Mouse (Mus musculus) right cerebral cortex, postnatal 25 days (tissue): ENCODE measurements around the gene Dvl1.

Experiments
- DNase-seq: peaks from one replicate; pipeline ENCODE4 v3.0.0; 2022

Dvl1 gene

GRCm38 (mm10) chr4:155886330-155886729 is 39.1 kb downstream of the Dvl1 start:
- DNase-seq: no peak

DNA sequence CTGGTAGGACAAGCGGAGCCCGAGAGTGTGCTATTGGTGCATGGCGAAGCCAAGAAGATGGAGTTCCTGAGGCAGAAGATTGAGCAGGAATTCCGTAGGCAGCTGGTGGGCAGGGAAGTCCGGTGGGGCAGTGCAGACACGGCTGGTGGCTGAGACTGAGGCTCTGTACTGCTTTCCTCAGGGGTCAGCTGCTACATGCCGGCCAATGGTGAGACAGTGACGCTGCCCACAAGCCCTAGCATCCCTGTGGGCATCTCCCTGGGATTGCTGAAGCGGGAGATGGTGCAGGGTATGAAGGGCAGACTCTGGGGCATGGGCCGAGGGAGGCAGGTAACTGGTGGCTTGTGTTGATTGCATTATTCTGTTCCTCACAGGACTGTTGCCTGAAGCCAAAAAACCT is 40.5 kb downstream of the Dvl1 start:
- DNase-seq: no peak

DNA sequence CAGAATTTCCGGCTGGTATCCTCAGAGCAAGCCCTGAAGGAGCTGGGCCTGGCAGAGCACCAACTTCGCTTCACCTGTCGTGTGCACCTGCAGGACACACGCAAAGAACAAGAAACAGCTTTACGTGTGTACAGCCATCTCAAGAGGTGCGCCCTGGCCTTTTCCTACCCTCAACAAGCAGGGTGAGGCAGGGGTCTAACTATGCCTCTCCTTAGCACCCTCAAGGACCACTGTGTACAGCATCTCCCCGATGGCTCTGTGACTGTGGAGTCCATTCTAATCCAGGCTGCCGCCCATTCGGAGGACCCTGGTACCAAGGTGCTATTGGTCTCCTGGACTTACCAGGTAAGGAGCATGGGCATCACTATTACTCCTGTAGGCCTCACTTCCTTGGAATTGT is 41.0 kb downstream of the Dvl1 start:
- DNase-seq: no peak

DNA sequence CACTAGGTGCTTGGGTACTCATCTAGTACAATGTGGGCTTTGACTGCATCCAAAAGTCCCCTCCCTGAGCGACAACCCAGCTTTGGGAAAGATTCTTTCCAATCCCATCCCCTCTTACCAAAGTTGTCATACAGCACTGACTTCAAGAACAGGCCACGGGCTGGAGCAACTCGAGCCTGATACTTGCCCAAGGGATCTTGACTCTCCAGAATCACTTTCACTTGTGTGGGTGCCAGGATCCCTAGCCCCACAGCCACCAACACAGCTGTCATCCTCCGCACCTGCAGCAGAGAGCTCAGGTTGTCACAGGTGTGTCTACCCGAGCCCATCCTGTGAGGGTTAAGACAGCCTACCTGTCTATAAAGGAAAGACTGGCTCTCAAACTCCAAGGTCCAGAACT is 42.1 kb downstream of the Dvl1 start:
- DNase-seq: no peak

DNA sequence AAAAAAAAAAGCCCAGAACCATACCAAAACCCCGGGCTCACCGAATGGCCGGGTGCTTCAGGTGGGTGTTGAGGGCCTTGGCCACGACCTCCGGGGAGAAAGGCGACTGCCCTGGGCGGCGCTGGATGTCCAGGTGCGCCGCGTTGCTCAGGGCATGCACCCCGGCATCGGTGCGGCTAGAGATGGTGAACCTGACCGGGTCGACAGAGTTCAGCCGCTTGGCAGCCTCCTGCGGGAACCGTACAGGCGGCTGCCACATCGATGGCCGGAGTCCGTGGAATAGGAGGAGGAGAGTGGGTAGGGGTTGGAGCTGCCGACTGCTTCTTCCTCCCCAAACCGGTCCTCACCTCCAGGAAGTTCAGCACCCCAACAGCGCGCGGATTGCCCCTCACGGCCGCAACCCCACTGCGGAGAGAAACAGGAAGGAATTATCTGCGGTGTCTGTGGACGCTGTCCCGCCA is 43.8 kb downstream of the Dvl1 start:
- DNase-seq: no peak

DNA sequence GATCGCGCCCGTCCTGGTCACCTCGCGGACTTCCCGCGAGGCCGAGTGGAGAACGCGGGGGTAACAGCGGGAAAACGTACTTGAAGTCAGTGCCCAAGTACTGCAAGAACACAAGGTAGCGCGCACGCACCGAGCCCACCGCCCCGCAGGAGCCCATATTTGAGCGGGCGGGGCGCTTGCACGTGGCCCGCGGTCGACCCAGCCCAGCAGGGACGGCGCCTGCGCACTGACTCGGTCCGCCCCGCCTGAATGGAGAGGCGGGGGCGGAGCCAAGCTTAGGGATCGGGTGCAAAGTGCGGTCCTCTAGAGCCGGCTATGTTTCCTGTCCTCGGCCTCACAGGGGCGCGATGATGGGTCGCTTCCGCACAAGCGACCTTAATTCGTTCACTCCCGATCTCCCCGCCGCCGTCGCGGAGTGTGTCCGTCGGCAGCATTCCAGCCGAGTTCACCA is 44.4 kb downstream of the Dvl1 start, which contains the start of the genes Pusl1 and Acap3:
Gene Pusl1, minus strand, starts transcription at position 231 of the 451 bp plus-strand sequence.
Gene Acap3, plus strand, starts transcription at position 272 of the 451 bp plus-strand sequence.
- DNase-seq: peak; percentile 96

- DNase-seq: peak; percentile 88
Measured at GRCm38 (mm10) chr4:155892017-155892416, 44.8 kb downstream of the Dvl1 start.

GRCm38 (mm10) chr4:155892438-155893211 is 45.4 kb downstream of the Dvl1 start:
- no peak for DNase-seq

DNA sequence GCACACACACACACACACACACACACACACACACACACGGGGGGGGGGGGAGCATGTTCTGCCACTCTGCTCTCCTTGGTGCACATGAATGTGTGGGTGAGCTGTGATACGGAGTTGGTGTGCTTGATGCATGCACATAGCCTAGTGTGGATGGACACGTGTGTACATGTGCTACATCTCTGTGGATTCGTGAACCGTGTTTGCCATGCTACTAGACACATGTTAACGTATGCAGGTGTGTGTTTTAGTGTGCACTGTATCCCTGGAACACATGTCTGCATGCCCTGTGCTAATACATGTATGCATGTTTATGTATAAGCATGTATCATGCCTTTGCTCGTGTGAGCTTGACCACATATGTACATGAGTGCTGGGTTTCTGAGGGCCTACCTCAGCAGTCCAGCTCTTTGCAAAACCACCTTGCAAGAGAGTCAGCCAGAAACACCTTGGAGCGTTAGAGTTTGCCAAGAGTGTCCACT is 46.0 kb downstream of the Dvl1 start:
- no peak for DNase-seq

DNA sequence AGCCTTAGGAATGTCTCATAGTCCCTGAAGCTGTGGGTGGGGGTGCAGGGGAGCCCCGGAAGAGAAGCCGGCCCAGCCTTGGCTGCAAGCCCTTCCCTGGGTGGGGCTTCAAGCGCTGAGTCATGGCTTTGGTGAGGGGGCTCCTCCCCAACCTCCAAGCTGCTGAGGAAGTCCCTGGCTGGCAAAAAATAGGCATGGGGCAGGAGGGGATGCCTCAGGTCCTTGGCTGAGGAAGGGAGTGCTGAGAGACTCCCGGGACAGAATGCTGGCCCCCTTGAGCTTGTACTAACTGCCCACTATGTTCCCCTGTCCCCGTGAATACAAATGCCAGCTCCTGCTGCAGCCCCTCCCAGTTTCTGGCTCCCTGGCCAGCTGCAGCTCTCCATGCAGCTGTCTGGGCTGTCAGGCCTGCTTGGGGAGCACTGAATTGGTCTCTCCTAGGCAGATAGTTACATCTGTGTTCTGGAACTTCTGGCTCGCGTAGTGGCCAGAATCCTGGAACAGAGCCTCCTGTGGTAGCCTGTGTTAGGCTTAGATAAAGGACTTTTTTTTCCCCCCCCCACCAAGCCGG is 47.2 kb downstream of the Dvl1 start:
- peak; percentile 82 for DNase-seq

GRCm38 (mm10) chr4:155895216-155895615 is 48.0 kb downstream of the Dvl1 start:
- peak; percentile 80 for DNase-seq

DNA sequence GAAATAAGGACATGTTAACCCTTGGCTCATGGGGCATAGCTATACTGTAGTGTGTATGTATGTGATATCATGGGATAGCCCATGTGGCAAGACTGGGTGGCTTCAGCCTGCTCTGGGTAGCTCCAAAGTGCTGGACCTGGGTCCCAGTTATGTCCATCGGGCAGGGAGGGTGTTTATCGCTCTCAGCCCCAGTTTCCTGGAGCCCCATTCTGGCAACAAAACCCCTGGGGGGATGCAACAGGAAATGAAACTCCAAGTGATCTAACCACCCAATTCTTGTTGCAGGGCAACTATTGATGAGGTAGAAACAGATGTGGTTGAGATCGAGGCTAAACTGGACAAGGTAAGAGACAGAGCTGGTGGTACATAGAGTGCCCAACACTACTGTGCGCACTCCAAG is 48.6 kb downstream of the Dvl1 start:
- DNase-seq: no peak

DNA sequence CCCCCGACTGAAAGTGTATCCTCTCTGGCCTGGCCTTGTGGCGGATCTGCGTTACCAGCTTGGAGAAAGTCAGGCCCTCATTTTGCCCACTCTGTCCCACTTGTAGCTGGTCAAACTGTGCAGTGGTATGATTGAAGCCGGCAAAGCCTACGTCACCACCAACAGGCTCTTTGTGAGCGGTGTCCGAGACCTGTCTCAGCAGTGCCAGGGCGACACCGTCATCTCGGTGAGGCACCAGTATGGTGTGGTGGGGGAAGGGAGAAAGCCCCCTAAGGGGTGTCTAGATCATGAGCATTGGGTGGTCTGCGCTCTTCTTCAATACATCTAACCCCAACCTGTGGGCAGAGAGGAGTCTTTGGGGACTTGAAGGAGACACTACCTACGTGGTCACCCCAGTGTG is 49.3 kb downstream of the Dvl1 start:
- DNase-seq: no peak

DNA sequence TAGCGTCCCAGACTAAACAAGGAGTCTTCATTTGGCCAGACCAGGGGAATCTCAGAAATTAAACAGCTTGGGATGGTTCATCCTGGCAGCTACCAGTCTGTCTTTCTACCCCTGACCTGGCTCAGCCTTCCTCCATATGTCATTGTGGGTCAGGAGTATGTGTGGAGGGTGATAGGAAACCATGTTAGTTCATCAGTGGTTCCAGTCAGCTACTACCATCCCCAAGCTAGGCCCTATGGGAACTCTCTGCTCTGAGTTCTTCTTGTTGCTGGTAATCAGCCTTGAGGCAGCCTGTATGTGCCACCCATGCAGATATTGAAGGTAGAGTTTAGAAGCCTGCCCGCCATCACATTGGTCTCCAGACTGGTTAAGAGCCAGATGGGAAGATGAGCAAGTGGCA is 51.1 kb downstream of the Dvl1 start:
- DNase-seq: no peak

GRCm38 (mm10) chr4:155899355-155899754 is 52.2 kb downstream of the Dvl1 start:
- no peak for DNase-seq

DNA sequence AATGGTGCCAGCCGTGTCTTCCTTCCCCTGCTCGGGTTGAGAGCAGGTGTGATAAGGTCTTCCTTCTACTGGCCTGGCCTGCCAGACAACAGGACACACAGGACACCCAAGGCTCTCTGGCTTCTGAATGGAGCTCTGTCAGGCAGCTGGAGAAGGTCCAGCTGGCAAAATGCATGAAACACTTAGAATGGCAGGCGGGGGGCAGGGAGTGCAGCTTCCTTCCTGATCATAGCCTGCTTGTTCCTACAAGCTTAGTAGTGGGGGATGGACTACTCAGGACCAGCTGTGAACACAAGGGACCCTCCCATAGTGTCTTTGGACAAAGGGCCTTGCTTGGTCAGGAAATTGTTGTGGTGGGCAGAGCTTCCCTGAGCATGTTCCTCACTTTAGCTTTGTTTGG is 54.0 kb downstream of the Dvl1 start:
- DNase-seq: no peak

DNA sequence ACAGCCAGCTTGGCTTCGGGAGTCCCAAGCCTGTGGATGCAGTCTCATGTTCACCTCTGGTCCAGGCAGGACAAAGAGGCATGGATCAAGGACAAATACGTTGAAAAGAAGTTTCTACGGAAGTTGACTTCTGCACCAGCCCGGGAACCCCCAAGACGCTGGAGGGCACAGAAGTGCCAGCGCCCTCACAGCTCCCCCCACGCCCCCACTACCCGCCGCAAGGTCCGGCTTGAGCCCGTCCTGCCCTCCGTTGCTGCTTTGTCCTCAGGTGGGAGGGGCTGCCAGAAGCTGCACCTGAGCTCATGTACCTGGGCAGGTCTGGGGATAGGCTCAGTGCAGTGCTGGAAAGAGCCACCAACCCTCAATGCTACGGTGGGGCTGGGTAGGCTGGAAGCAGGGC is 56.0 kb downstream of the Dvl1 start:
- no peak for DNase-seq

DNA sequence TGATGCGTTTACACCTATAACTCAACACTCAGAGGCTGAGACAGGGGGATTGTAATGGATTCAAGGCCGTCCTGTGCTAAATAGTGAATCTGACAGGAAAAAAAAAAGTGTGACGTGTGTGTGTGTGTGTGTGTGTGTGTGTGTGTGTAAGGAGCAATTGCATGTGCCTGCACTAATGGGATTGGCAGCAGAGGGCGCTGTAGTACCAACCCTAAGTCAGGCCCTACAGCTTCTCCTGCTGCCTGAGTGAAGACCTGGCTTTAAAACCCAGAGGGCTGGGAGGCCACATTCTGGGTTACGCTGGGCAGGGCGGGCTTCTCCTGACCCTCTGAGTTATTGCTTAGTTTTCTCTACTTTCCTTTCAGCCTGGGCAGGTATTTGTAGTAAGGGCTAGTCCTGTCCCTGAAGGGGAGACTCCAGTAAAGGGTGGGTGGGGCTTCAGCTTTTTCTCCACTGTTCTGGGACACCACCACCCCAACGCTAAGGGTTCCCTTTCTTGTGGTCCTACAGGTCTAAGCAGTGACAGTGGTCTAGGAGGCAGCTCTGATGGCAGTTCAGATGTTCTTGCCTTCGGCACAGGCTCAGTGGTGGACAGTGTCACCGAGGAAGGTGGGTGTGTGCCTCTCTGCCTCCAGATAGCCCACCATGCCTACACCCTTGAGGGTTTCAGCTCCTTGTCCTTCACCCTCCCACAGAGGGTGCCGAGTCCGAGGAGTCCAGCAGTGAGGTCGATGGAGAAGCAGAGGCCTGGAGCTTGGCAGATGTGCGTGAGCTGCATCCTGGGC is 57.3 kb downstream of the Dvl1 start:
- no peak for DNase-seq

DNA sequence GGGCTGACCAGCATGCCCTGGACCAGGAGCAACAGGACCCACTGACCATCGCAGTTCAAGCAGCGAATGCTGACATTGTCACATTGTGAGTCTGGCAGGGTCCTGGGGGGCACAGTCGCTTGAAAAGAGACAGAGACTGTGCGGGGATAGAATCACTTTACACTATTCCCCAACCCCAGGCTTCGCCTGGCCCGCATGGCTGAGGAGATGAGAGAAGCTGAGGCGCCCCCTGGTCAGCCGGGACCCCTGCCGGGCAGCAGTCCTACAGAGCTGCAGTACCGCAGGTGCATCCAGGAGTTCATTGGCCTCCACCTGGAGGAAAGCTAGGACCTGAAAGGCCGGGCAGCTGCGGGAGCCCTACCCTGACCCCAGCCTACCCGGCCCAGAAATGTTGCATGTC is 58.4 kb downstream of the Dvl1 start:
- peak; percentile 3 for DNase-seq

GRCm38 (mm10) chr4:155906125-155906524 is 58.9 kb downstream of the Dvl1 start:
- DNase-seq: no peak

- no peak for DNase-seq
Measured at GRCm38 (mm10) chr4:155907003-155907402, 59.8 kb downstream of the Dvl1 start.

DNA sequence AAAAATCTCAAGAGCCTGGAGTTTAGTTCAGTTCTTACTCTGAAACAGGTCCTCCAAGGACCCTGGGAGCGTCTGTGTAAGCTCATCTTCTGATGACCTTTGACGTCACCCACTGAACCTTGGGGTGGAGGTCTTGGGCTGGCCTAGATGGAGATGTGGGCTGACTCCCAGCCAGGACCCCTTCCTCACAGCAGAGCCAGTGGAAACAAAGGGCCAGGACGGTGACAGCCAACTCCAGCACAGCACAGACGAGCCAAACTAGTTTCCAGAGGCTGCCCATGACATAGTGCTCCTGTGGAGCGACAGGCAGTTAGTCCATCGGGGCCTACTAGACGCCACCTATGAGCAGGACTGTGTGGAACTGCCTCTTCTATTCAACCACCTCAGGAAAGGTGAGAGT is 61.1 kb downstream of the Dvl1 start:
- peak; percentile 3 for DNase-seq

GRCm38 (mm10) chr4:155908751-155909150 is 61.5 kb downstream of the Dvl1 start:
- peak; percentile 3 for DNase-seq
